Mouse (Mus musculus) adrenal gland, postnatal 36 days (tissue): ENCODE measurements at regions not wholly inside any gene's neighbourhood (a gene's known extent, or its start where the extent isn't known, plus 50 kb on each side); places are given as distances from the start of the nearest gene placed in this dataset.
"Not testable (repeated sequence)": the region's sequence is repeated elsewhere in the genome, so short reads cannot be mapped to it uniquely, and the experiment has no call there.

Experiments used
- DNase-seq, 2 experiments: peaks; one replicate each; pipeline ENCODE4 v3.0.0; 2021; ENCODE audit warnings: mixed read lengths in 1 of 2

DNA sequence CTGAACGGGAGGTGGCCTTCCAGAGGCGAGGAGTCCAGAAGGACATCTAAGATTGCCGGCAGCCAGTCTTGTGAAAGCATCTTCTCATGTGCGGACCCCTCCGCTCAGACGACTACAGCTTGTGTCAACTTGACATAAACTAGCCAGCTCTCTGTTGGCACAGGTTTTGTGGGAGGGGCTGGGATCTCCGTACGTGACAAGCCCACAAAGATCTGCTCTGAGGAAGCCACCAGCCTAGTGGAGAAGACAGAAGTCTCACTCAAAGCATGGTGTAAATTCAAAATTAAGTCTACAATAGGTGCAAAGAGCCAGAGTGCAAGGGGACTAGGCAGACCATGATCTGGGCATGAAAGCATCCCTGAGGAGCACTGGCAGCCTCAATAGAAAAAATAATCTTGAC lies 128.4 kb upstream of the Slc38a2 start:
- DNase-seq, result no peak

DNA sequence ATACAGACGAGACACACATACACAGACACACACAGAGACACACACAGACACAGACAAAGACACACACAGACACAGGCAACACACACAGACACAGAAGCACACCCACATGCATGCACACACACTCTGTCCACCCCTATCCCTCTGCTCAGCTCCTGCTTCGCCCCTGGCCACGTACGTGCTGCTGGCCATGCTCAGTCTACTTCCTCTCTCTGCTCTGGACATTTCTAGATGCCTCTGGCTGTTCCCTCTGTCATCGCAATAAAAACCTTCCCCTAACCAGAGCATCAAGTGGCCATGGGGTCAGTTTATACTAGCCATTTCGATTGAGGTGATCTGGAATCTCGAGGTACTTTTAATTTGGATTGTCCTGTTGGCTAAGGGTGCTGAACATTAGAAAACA lies 118.9 kb upstream of the Slc38a2 start:
- DNase-seq, result no peak

DNA sequence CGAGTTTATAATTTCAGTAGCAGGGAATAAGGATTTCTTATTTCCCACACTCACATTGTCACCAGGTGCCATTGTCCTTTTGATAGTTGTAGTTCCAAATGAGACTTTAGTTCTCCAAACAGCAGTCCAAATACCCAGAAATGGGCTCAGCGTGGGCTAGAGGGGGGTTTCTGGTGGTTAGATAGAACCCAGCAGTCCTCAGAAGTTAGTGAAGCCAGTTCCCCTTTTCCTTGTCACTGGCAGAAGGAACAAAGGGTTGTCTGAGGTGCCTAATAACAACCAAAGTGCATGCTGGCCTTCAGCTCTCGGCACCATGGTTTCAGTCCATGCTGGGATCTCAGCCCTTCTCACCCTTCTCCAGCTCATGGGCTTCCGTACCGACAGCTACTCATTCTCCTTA lies 118.1 kb upstream of the Slc38a2 start:
- DNase-seq, result no peak

DNA sequence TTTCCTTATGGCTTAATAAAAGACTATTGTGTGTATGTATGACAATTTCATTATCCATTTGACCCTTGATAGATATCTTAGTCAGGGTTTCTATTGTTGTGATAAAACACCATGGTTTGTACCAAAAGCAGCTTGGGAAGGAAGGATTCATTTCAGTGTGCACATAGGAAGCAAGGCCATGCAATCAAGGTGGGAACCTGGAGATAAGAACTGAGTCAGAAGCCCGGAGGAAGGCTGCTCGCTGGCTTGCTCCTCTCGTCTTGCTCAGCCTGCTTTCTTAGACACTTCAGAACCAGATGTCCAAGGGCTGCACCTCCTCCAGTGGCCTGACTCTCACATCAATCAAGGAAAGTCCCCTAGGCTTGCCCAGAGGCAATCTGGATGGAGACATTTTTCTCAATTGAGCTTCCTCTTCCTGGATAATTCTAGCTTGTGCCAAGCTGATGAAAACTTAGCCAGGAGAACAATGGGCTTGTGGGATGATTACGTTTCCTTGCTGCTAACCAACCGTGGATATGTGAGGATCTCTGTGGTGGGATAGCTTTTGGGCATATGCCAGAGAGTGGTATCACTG lies 117.6 kb upstream of the Slc38a2 start:
- no peak for DNase-seq

DNA sequence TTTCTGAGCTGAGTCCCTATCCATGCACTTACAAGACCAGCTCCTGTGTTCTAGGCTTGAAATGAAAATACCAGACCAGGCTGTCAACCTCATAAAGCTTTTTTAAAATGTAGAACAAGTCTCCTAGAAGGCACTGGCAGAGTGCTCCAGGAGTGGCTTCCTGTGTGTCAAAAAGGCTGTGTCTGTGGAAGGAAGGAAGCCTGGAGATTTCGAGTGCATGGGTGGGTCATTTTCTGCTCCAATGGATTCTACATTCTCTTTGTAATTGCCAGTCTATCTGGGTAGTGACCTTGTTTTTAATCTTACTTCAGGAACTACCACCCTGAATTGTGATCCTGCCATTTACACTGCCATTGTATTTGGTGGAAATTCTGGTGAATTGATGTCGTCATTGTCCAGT lies 113.9 kb upstream of the Slc38a2 start:
- no peak for DNase-seq

DNA sequence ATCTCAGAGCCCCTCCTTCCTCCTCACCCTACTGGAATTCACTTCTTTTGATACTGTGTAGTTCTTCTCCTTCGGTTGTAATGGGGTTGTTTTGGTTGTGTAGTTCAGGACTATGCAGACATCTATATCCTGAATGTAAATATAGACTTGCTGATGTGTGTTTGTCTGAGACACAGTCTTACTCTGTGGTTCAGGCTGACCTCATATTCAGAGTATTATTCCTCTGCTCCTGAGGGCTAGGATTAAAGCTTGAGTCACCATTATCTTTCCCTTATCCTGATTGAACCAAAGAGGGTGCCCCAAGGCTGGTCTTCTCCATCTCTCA lies 103.2 kb upstream of the Slc38a2 start:
- DNase-seq, result no peak

DNA sequence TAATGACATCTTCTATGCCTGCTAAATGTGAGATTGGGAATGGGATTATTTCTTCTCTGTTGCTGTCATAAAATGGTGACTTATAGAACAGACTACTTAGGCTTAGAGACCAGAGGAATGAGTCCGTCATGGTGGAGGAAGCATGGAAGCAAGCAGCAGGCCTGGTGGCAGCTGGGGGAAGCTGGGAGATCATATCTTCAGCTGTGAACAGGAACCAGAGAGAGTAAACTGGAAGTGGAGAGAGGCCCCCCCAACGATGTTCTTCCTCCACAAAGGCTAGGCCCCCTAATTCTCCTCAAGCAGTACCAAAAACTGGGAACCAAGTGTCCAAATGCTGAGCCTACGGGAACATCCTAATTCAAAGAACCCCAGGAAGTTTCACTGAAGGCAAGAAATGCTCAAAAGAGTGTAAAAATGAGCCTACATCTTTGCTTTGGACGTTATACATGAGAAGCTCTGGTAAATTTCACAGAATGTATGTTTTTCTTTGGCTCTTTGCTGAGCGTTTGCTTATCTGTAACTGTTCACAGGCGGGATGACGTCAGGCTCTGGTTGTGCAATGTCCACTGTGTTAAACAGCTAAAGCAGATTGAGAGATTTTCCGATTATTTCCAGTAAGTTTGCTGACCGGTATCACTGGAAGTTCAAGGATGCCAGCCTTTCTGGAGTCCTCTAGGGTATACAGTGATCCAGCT lies 102.7 kb upstream of the Slc38a2 start:
- peak; percentile 79 to 84 for DNase-seq

DNA sequence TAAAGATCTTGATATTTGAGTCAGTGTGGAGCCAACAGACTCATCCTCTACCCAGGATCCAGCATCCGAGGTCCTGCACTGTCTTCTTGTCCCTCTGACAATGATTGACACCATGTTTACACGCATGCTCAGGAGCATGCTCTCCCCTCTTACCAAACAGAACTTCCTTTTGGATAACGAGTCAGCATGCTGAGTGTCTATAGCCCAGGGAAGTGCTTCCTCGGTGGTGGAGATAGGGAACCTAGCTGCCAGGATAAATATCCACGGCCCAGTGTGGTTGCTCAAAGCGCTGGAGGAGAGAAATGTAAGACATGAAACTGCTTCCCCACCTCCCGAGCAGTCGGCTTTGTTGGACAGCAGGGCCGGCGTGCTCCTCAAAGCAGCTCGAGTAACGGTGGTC lies 99.7 kb upstream of the Slc38a2 start:
- no peak for DNase-seq

DNA sequence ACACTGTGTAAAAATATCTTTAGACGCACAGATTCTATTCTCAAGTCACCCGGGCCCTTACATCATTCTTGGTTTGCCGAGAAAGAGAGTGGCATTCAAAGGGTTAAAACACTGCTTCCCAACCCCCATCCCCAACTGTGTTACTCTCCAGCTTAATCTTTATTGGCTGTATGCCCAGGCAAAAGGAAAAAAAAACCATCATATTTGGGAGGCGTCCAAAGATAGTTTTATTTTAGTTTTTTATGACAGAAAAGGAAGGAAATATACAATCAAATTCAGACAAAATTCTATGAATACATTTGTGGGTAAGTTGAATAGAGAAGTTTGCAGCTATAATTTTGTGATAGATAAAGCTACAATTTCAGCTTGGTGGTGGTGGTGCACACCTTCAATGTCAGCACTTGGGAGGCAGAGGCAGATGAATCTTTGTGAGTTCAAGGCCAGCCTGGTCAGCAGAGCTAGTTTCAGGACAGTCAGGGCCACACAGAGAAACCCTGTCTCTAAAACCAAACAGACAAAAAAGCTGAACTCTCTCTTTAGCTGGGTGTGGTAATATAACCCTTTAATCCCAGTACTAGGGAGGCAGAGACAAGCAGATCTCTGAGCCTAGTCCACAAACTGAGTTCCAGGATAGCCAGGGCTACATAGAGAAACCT lies 98.2 kb upstream of the Slc38a2 start:
- DNase-seq, result peak; percentile 49 to 50

DNA sequence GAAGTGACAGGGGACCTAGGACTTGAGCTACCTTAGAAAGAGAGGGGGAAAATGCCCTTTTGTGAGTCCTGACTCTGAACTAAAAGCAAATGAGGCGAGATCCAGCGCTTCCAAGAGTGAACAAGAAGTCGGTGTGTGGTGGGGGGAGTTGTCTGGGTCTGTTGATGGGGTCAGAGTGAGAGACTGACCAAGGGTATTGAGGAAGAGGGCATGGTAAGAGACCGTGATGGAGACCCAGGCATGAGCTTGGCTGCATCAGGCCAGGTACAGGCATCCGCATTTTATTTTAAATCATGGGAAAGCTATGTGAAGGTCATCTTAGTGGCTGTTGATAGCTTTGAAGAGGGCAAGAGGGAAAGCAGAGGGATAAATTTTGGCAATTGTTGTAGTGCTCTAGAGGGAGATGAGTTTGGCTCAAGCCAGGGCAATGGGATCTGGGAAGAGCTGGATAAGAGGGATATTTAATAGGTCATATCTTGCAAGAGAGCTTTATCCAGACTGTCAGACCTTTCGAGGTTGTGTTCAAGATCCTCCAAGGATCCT lies 94.7 kb upstream of the Slc38a2 start:
- no peak for DNase-seq

DNA sequence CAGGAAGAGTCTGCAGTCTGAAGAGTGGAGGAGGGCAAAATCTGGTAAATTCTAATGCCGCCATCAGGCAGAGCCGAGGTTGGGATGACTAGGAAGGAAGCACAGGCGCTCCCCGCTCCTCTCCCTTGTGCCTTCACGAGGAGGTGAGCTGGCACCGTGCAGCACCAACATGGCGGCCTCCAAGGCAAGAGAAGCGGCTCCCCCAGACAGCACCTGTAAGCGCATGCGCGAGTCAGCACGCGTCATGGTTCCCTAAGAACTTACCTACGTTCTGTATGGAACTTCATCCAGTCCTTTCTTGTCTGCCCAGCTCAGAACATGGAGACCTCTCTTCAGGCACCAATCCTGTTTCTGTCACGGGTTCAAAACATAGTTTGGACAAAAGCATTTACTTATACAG lies 93.7 kb upstream of the Slc38a2 start:
- no peak for DNase-seq

DNA sequence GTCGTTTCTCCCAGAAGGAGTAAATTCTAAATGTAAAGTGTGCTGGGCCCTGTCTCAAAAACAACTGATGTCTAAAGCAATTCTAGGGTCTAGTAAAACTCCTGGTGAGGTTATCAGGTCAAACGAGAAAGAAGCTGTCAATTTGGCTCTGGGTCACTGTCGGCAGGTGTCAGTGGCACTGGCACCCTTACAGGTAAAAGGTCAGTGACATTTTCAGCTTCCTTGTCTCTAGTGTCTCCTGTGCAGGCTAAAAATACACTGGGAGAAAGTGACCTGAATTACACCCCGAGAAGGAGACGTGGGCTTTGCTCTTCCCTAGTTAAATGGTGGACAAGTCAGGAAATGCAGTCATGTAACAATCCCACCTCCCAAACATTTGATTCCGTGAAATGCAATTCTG lies 91.8 kb upstream of the Slc38a2 start:
- DNase-seq, result no peak

DNA sequence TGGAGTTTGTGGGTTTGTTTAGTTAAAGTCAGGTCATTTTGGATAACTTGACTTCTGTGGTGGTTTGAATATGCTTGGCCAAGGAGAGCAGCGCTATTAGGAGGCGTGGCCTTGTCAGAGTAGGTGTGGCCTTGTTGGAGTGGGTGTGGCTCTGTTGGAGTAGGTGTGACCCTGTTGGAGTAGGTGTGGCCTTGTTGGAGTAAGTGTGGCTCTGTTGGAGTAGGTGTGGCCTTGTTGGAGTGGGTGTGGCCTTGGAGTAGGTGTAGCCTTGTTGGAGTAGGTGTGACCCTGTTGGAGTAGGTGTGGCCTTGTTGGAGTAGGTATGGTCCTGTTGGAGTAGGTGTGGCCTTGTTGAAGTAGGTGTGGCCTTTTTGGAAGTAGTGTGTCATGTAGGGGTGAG lies 88.4 kb upstream of the Slc38a2 start:
- DNase-seq, result not testable (repeated sequence)

DNA sequence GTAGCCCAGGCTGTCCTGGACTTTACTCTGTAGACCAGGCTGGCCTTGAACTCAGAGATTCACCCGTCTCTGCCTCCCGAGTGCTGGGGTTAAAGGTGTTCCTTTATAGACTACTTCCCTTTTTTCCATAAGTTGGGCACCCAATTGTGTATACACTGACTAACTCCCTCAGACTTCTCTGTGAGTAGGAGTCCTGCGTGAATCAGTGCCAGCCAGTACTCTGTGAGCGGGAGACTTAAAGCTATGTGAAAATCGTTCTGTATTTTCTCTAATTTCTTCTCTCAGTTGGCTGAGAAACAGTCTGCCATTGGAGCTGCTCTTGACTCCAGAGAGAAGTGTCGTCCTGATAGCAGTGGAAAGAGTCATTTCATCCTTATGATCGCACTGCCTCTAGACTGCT lies 85.0 kb upstream of the Slc38a2 start:
- DNase-seq, result no peak

DNA sequence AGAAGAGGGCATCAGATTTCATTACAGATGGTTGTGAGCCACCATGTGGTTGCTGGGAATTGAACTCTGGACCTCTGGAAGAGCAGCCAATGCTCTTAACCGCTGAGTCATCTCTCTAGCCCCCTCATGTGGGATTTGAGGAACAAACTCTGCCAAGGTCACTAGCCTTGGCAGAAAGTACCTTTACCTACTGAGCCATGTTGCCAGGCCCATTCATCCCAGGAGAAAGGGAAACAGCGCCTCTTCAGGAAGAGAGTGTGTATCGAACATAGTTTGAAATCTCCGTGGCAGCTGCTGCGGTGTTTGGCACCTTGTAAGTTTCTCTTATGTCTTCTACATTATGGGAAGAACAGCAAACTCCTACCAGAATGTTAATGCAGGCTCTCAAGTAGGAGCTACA lies 82.0 kb upstream of the Slc38a2 start:
- DNase-seq, result no peak

DNA sequence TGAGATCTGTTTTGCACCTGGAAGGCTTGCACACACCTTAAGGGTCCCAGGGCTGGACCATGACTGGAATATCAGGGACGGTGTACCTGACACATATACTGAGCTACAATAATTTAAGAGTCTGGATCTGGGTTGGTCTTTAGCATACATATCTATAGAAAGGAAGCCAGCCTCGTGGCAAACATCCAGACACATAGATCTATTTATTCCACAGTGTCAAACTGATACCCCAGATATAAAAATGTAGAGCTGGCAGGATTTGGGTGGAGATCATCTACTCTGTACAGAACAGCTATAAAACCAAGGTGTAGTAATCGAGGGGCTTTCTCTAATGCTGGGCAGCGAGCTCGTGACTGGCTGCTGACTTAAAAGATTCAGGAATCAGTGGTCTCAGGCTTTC lies 81.1 kb upstream of the Slc38a2 start:
- no peak for DNase-seq

DNA sequence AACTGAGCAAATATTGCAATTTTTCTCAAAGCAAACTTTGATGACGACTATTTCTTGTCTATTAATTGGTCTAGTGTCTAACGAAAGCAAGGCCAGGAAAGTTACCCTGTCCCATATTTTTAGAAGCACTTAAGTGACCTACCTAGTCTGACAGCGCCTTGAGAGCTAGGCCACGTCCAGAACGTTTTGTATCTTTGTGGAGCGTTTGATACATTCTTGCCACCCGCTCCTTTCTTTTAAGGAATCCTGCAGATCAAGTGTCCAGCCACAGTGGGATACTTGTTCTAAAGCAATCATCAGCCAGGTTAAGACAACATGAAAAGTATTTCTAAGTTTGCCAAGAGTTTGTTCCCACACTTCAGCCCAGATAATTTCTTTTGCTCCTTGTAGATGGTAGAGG lies 79.8 kb upstream of the Slc38a2 start:
- DNase-seq, result no peak

DNA sequence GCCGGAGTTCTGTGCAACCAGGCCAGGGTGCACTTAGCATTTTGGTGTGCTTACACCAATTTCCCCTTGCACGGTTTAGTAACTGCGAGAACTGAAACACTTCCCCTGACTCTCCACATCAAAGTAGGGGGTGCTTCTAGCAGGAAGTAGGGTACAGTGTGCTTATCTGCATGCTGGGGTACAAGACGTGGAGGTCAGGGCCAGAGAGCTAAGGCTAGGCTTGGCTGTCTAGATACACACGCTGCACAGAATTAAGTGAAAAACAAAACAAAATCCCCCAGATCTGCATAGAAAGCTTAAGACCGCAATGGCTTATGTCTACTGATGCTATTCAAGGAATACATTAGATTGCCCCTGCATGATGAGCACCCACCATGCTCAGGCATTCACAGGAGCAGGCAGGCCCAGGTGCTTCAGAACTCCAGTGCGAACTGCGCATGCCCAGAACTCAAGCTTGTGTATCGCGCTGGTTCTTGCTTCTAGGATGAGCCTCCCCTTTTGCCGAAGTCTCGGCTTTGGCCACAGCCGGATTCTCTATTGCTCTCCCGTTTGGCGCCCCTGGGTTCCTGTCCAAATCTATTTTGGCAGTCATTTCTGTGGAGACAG lies 78.9 kb upstream of the Slc38a2 start:
- no peak for DNase-seq

DNA sequence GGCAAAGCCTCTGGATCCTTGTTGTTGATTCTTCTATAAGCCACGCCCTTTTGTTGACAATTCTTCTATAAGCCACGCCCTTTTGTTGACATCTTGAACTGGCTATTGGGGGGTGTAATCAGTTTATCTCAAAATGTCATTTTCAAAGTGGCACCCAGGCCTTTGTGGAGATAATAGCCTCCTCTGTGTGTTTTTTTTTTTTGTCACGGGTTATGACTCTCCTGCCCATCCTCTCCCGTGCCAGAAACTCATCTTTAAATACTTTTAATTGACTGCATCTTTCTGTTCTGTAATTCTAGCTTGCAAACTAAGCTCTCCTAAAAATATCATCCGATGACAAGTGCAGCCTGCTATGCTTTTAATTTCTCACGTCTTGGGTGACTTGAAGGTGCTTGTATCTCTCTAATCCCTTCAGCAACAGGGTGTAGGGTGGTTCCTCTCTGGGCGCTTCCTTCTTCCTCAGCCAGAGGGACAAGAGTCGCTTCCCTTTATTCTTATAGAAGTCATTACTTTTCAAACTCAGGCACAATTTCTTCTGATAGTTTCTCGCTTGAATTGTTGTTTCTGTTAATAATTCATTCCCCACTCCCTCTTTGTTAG lies 77.0 kb upstream of the Slc38a2 start:
- no peak for DNase-seq

DNA sequence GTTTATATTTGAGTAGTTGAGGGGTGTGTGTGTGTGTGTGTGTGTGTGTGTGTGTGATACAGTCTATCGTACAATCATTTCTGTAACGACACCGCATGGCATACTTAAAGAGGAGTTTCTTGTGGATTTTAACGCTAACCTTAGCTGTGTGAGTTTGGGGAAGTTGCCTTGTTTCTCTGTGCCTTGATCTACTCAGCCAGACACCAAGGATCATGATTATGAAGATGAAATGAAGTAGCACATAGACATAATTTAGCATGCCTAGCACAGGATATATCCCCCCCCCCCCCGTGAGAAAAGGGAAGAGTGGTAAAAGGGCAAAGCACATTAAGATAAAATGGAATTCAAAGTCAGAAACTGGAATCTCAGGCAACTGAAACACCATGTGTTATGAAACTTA lies 75.6 kb upstream of the Slc38a2 start:
- DNase-seq, result no peak

DNA sequence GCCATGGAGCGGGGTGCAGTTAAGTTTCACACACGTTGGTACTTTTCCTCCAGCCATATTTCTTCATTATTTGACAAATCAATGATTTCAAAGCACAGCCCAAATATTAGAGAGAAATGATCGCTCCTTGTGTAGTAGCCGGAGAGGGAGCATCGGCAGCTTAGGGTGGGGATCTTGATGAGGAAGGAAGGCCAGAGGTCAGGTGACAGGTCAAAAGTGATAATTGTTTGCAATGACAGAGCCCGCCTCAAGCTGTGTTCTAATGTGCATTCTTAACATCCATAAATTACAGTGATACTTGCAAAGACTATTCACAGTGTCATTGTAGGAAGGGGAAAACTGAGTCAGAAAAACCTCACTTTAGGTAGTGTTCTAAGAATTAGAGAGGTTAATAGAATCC lies 75.1 kb upstream of the Slc38a2 start:
- no peak for DNase-seq

DNA sequence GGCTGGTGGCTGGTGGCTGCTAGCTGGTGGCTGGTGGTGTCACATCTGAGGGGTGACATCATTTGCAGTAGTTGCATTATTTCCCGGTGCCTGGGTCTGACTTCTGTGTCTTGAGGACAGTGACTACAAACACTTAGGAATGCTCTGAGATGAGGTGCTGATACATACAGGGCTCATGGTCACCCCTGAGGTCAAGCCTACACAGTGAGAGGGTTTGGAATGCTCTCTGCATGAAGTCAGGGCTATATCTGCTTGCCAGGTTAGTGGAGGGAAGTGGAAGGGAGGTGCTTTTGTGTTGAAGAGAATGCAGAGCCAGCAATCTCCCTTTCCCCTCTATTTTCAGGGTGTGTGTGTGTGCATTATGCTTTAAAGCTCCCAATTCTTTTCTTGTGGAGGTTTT lies 74.1 kb upstream of the Slc38a2 start:
- DNase-seq, result no peak

DNA sequence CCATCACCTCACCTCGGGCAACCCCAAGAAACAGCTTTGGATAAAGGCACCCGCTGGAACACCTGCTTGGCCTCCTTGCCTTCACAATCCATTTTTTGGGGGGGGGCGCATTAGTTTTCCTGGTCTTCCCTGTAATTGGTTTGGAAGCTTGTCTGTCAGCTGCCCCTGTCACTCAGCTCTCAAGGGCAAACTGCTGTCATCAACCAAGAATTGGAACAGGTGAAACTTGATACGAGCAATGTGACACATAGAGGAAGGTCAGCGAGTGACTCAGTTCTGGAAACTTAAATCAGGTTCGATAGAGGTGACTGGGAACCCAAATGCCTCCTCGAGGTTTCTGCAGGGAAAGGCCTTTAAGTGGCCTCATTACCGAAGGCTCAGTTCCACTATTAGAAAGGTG lies 73.2 kb upstream of the Slc38a2 start:
- no peak for DNase-seq
